Mouse (Mus musculus) urinary bladder, postnatal 36 days (tissue): Measurements from ENCODE around the gene Olfr643.

Experiments used
- DNase-seq, 2 experiments: peaks; one replicate each; pipeline ENCODE4 v3.0.0; 2022; ENCODE audit warnings: low spot score in 2 of 2, mixed read lengths in 1 of 2

Gene Olfr643

GRCm38 (mm10) chr7:104137305-104137704 lies at the start of gene Olfr643:
Gene Olfr643, minus strand, starts transcription at chr7:104137405.
- DNase-seq: no peak

GRCm38 (mm10) chr7:104183292-104183691 lies 46.1 kb upstream of the Olfr643 start, which contains the start of gene Olfr648:
Gene Olfr648, minus strand, starts transcription at chr7:104183392.
- no peak for DNase-seq

GRCm38 (mm10) chr7:104179074-104179473 lies 41.9 kb upstream of the Olfr643 start:
- no peak for DNase-seq

DNA sequence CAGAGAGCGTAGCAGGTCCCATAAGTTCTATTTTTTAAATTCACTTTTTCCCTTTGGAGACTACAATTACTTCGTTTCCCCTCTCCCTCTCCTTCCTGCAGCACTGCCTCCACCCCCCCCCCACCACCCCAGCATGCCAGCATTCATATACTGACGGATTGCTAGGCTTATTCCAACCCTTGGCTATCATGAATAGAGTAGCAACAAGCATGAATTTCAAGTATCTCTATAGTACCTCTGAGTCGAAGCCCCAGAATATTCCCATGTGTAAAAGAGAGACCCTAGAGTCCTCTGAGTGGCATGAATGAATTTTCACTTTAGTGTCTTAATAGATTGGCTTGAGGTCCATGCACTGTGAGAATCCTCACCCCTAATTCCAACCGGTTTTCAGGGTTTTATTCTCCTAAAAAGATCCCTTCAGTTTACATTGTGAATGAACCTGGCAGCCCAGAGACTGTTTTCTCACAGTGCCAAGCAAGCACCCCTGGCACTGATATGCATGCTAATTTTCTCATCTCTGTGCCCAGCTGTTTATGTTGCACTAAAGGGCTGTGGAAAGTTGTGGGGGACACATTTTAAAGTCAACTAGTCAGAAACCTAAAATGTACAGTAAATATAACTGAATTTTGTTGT lies 41.3 kb upstream of the Olfr643 start:
- DNase-seq: no peak

GRCm38 (mm10) chr7:104175085-104175484 lies 37.9 kb upstream of the Olfr643 start:
- DNase-seq: no peak

- no peak for DNase-seq
These were observed 32.5 kb upstream of the Olfr643 start for GRCm38 (mm10) chr7:104169634-104170204.

DNA sequence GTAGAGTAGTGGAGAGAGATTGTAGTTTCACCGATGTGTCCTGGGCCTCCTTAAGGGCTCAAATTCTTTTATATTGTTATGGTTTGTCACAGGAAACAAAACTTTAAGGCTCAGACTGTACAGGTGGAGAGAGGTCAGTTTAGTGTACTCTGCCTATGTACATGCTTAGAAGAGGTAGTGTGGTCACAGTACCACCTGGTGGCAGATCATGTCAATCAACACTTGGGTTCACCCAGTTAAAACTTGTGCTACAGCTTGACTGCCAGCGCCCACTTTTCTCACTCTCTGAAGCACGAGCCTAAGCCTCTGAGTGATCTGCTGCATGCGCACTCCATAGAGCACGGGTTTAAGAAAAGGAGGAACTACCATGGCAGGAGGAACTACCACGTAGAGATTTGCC lies 29.9 kb upstream of the Olfr643 start:
- no peak for DNase-seq

- DNase-seq: no peak
These were observed 13.3 kb upstream of the Olfr643 start, which contains the start of gene Ubqlnl for GRCm38 (mm10) chr7:104150456-104150855. Gene Ubqlnl, minus strand, starts transcription at chr7:104150556.

GRCm38 (mm10) chr7:104143179-104143578 lies 6.0 kb upstream of the Olfr643 start, which contains the start of gene Ubqln3:
Gene Ubqln3, minus strand, starts transcription at chr7:104143279.
- no peak for DNase-seq

DNA sequence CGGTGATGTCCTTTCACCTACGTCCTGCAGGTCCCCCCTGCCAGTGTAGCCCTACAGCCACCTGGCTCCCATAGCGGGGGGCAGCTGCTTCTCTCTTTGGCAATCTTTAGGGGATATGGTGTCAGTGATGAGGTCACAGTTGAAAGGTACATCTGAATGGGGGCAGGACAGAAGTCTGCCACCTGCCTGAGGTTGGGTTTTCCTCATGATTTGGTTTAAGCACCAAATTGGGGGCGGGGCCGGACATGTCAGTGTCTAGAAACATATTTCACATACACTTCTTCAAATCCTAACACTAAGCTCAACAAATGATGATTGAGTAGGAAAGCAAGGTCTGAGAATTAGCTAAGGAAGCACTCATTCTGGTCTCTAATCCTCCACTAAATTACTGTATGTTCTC lies 7.5 kb downstream of the Olfr643 start, which contains the start of gene Ubqln5:
Gene Ubqln5 (minus strand): TSS at position 101 of the 400 bp plus-strand sequence.
- DNase-seq: no peak

DNA sequence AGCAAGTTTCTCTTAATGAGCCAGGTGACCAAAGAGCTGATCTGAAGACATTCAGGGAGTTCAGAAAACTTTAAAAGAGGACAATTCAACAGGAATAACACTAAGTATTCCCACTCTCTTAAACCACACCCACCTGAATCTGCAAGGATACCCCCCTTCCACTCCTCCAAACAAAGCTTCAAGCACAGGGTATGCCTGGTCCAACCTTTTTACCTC lies 32.5 kb downstream of the Olfr643 start, which contains the start of gene Olfr646:
Gene Olfr646 (plus strand): TSS at position 117 of the 216 bp plus-strand sequence.
- no peak for DNase-seq

DNA sequence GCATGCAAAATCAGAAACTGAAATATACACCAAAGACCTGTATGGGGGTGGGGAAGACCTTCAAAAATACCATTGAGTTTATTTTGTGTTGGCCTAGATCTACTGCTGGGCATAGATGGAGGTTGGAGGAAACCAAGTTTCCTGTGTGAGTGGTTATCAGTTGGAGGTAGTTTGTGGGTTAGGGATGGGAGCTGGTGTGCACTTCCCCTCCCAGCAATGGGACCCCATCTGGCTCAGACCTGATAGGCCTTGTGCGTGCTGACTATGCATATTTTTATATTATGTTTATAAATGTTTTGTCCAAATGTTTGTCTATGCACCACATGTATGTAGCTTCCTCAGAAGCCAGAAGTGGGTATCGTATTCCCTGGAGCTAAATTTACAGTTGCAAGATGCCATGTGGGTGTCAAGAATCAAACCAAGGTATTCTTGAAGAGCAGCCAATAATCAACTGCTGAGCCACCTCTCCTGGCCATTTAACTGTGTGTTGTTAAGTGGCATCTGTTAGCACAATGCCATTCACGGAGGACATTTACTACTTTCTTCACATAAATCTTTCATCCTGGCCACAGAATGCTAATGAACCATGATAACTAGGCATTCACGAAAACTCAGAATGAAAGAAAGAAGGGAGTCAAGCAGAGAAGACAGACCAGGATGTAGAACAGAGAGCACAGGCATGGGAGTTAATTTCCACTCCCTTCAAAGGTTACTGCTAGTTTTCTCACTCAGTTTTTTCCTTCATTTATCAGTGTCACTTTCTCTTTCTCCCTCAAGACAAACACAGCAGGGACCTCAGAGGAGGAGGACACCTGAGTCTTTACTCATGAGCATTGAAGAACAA lies 33.1 kb downstream of the Olfr643 start:
- DNase-seq: no peak

DNA sequence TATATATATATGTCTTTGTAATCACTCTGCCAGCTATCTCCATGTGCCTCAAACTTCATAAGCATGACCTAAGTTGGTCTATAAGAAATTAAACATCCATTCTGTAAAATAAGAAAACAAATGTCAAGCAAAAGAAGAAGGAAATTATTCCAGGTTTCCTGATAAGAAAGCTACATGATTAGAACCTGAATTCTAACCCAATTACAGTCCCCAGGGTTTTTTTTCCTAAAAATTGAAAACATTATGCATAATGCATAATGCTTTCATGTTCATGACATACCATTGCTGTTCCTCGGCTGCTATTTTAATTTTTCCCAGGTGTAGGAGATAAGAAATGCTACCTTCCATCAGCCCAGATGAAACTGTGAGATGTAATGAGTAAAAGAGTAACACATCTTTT lies 51.8 kb downstream of the Olfr643 start, which contains the start of gene Olfr645:
Gene Olfr645 (minus strand): TSS at position 101 of the 400 bp plus-strand sequence.
- no peak for DNase-seq

DNA sequence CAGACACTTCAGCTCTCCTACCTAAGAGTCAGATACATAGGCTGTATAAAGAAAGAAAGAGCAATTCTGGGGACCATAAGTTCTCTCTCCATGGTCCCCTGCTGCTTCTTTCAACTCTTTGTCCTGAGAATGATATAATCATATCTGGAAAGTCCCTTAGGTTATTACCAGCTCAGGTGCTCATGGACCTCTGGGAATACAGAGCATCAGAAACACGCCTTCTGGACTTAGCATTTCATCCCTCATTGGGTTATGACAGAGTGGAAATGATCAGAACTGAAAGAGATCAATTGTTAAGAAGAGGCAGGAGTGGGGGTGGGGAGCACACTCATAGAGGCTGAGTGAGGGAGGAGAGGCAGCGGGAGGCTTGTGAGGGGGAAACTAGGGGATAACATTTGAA lies 65.4 kb downstream of the Olfr643 start, which contains the start of gene Olfr644:
Gene Olfr644 (minus strand): TSS at position 101 of the 400 bp plus-strand sequence.
- no peak for DNase-seq

- no peak for DNase-seq
These were observed 75.9 kb downstream of the Olfr643 start, which contains the start of gene 4930516K23Rik for GRCm38 (mm10) chr7:104061345-104061744. Gene 4930516K23Rik, minus strand, starts transcription at chr7:104061445.

DNA sequence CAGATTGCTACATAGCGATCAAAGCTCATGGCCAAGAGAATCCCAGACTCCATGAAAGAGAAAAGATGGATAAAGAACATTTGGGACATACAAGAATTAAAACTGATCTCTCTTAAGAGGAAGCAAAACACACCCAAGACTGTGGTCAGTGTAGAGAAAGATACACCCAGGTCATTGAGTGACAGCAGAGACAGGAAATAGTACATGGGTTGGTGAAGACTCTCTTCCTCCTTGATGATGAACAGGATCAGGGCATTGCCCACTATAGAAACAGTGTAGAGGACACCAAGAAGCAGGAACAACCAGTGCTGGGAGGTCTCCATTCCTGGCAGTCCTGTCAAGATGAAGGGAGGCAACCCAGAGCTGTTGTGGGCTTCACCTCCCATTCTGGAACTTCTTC lies 78.0 kb downstream of the Olfr643 start:
- no peak for DNase-seq

GRCm38 (mm10) chr7:104052566-104052965 lies 84.6 kb downstream of the Olfr643 start, which contains the start of gene Olfr642:
Gene Olfr642, minus strand, starts transcription at chr7:104052666.
- DNase-seq: no peak

GRCm38 (mm10) chr7:104050745-104051144 lies 86.5 kb downstream of the Olfr643 start:
- DNase-seq: no peak

- no peak for DNase-seq
These were observed 102.1 kb downstream of the Olfr643 start, which contains the start of gene Olfr641 for GRCm38 (mm10) chr7:104035145-104035544. Gene Olfr641, plus strand, starts transcription at chr7:104035445.

DNA sequence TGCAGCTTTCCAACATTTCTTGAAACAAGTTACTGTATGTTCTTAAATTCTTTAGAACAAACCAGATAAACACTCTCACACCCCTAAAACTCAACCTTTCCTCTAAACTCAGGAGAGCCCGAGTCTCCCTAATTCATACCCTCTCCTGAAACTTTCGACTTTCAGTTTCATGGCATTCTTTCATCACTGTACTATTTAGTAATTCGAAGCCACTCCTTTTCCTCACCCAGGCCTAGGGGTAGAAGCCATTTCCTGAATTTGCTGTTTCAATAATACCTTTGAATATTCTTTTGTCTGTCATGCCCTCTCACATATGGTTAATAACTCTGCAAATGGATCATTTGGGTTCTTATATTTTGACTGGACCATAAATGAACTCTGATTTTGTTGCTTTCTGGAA lies 110.2 kb downstream of the Olfr643 start:
- no peak for DNase-seq

DNA sequence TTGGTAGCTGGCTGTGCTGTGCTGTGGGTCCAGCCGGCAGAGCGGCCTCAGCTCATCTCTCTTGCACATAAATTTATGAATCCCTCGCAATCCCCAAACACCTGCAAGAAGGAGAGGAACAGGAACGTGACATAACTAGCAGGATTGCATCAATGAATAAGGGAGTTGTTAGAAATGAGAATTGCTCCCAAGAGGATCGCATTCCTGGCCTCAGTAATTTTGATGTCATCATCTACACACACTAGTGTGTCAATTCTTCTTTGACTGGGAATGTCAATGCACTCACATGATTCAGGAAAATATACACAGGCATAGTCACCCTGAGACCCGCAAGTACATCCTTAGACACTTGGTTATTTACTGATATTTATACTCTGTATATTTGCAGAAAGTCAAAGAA lies 111.7 kb downstream of the Olfr643 start, which contains the start of gene Olfr640:
Gene Olfr640 (minus strand): TSS at position 101 of the 400 bp plus-strand sequence.
- DNase-seq: no peak

- DNase-seq: no peak
These were observed 115.6 kb downstream of the Olfr643 start for GRCm38 (mm10) chr7:104021651-104022050.
